Mouse (Mus musculus): ENCODE data around the gene Trappc3l. TPM values are rescaled to one million over a fixed set of nuclear protein-coding genes. Genes with fewer than 3 reads are reported as not detected.
"Not testable (repeated sequence)": the region's sequence is repeated elsewhere in the genome, so short reads cannot be mapped to it uniquely, and the experiment has no call there.

Gene Trappc3l
- total RNA-seq (2022): not detected

- no peak for DNase-seq (ENCODE audit: low spot score in 2 of 2)
These were observed at the start of gene Trappc3l for GRCm38 (mm10) chr10:34037401-34037800. Gene Trappc3l, plus strand, starts transcription at chr10:34037597.

GRCm38 (mm10) chr10:33996686-33997085 lies 40.7 kb upstream of the Trappc3l start:
- not testable (repeated sequence) for DNase-seq (ENCODE audit: low spot score in 2 of 2)

GRCm38 (mm10) chr10:33998397-33998796 lies 39.0 kb upstream of the Trappc3l start:
- no peak for DNase-seq (ENCODE audit: low spot score in 2 of 2)

- no peak for DNase-seq (ENCODE audit: low spot score in 2 of 2)
These were observed 24.8 kb upstream of the Trappc3l start for GRCm38 (mm10) chr10:34012581-34012980.

- no peak for DNase-seq (ENCODE audit: low spot score in 2 of 2)
These were observed 24.2 kb upstream of the Trappc3l start for GRCm38 (mm10) chr10:34013241-34013640.

- DNase-seq (ENCODE audit: low spot score in 2 of 2): no peak
These were observed 18.6 kb upstream of the Trappc3l start for GRCm38 (mm10) chr10:34018746-34019301.

- peak; percentile 94 to 97 for DNase-seq (ENCODE audit: low spot score in 2 of 2)
These were observed 17.9 kb upstream of the Trappc3l start, which contains the start of gene Rwdd1 for GRCm38 (mm10) chr10:34019302-34020075. Gene Rwdd1, minus strand, starts transcription at chr10:34019624.

GRCm38 (mm10) chr10:34030322-34030721 lies 7.1 kb upstream of the Trappc3l start:
- no peak for DNase-seq (ENCODE audit: low spot score in 2 of 2)

GRCm38 (mm10) chr10:34033630-34034305 lies 3.6 kb upstream of the Trappc3l start:
- peak; percentile 34 to 64 for DNase-seq (ENCODE audit: low spot score in 2 of 2)

- no peak for DNase-seq (ENCODE audit: low spot score in 2 of 2)
These were observed 810 bp upstream of the Trappc3l start for GRCm38 (mm10) chr10:34036587-34036986.

- no peak for DNase-seq (ENCODE audit: low spot score in 2 of 2)
These were observed 6.8 kb downstream of the Trappc3l start, which contains the start of gene Calhm4 for GRCm38 (mm10) chr10:34044210-34044609. Gene Calhm4, minus strand, starts transcription at chr10:34044310.

GRCm38 (mm10) chr10:34053987-34054386 lies 16.6 kb downstream of the Trappc3l start:
- no peak for DNase-seq (ENCODE audit: low spot score in 2 of 2)

- no peak for DNase-seq (ENCODE audit: low spot score in 2 of 2)
These were observed 29.2 kb downstream of the Trappc3l start for GRCm38 (mm10) chr10:34066591-34066990.

- no peak for DNase-seq (ENCODE audit: low spot score in 2 of 2)
These were observed 32.2 kb downstream of the Trappc3l start for GRCm38 (mm10) chr10:34069606-34070005.

- no peak for DNase-seq (ENCODE audit: low spot score in 2 of 2)
These were observed 33.6 kb downstream of the Trappc3l start for GRCm38 (mm10) chr10:34070999-34071492.

- no peak for DNase-seq (ENCODE audit: low spot score in 2 of 2)
These were observed 34.3 kb downstream of the Trappc3l start for GRCm38 (mm10) chr10:34071650-34072049.

GRCm38 (mm10) chr10:34074522-34075200 lies 37.3 kb downstream of the Trappc3l start:
- DNase-seq (ENCODE audit: low spot score in 2 of 2): no peak

- DNase-seq (ENCODE audit: low spot score in 2 of 2): no peak
These were observed 49.1 kb downstream of the Trappc3l start for GRCm38 (mm10) chr10:34086514-34086913.

GRCm38 (mm10) chr10:34088515-34088914 lies 51.1 kb downstream of the Trappc3l start:
- DNase-seq (ENCODE audit: low spot score in 2 of 2): no peak

GRCm38 (mm10) chr10:34089517-34089916 lies 52.1 kb downstream of the Trappc3l start:
- DNase-seq (ENCODE audit: low spot score in 2 of 2): no peak

GRCm38 (mm10) chr10:34090481-34090880 lies 53.1 kb downstream of the Trappc3l start:
- DNase-seq (ENCODE audit: low spot score in 2 of 2): no peak

Measured in gastrocnemius, adult 8-10 months (tissue).